Comparison of ENCODE assay signal across 15 mouse cellular contexts in the genomic region with DNA sequence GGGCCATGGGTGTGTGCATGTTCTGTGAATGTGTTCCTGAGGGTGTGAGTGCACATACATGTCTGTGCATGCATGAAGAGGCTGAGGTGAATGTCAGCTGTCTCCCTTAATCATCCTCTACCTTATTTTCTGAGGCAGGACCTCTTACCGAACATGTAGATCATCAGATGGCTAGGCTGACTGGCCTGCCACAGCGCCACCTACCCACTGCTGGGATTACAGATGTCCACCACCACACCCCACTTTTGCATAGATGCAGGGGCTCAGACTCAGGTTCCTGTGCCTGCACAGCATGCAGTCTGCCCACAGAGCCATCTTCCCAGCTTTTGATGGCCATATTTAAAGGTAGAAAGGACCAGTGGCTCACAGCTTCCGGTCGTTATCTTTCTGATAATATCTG.
DNase-seq lines count a peak whose midpoint lies in the region; TF ChIP-seq lines count a peak whose summit lies in the region.
"Had no signal": no experiment of that assay in that cellular context is flagged by ENCODE, and none has a peak within 500 bp of the region (broad histone marks: within the 10 kb centered on the region; RNA-seq: fewer than 3 reads in every experiment).

No protein-coding gene starts in this region.

- H3K79me2 ChIP-seq in MEL (ENCODE audit: control insufficient read depth, insufficient read depth, low read length, poor library complexity) = no peaks in the 10 kb centered on the region

- no peak overlapping the region for H3K27ac ChIP-seq in thymus, adult 2 months (ENCODE audit: control insufficient read depth, insufficient read depth, low read length)
- H3K27ac ChIP-seq in MEL (ENCODE audit: control insufficient read depth, low read depth, low read length) = no peak overlapping the region
- H3K27ac ChIP-seq: forebrain, embryonic 13.5 days; hindbrain, embryonic 14.5 days; liver, embryonic 15.5 days; midbrain, embryonic 12.5 days had no signal

- WGBS in thymus, adult 2 months = 61% methylated on average over 4 of the region's 4 CpGs

- H3K4me1 ChIP-seq in thymus, adult 2 months (replicated peaks; ENCODE audit: control insufficient read depth, insufficient read depth, low read length) = no peaks in the 10 kb centered on the region
- no peaks in the 10 kb centered on the region for H3K4me1 ChIP-seq in MEL (ENCODE audit: control insufficient read depth in 1 of 2, insufficient read depth in 2 of 2, low read length in 2 of 2)
- H3K4me1 ChIP-seq: forebrain, embryonic 13.5 days; liver, embryonic 15.5 days; midbrain, embryonic 12.5 days had no signal

- no peak for TF ChIP-seq POLR2A in thymus, adult 2 months (IDR thresholded peaks at IDR 0.05; ENCODE audit: control insufficient read depth, extremely low read depth, insufficient read depth, low read length, poor library complexity)
- TF ChIP-seq POLR2A in MEL (IDR thresholded peaks at IDR 0.05; ENCODE audit: control insufficient read depth in 1 of 2, insufficient read depth in 1 of 2, low read depth in 1 of 2, low read length in 2 of 2, poor library complexity in 1 of 2) = no peak

- H3K27me3 ChIP-seq in thymus, adult 2 months (ENCODE audit: control insufficient read depth, insufficient read depth, low read length) = no peaks in the 10 kb centered on the region
- H3K27me3 ChIP-seq in MEL (ENCODE audit: control insufficient read depth in 1 of 2, insufficient read depth in 2 of 2, low read length in 2 of 2) = peaks cover 7 to 14% of the 10 kb centered on the region in 2 experiments; a peak in 3 of 4 replicates
- H3K27me3 ChIP-seq in splenic B cell, adult 2 months (ENCODE audit: control insufficient read depth, insufficient read depth, low read length, poor library complexity, severe bottlenecking) = no peaks in the 10 kb centered on the region
- H3K27me3 ChIP-seq: forebrain, embryonic 13.5 days; liver, embryonic 15.5 days; midbrain, embryonic 12.5 days had no signal

- H3K4me3 ChIP-seq in thymus, adult 2 months (ENCODE audit: control insufficient read depth, insufficient read depth, low read length) = no peak overlapping the region
- no peak overlapping the region for H3K4me3 ChIP-seq in MEL (ENCODE audit: control insufficient read depth in 1 of 2, insufficient read depth in 1 of 2, low read depth in 2 of 2, low read length in 2 of 2)
- H3K4me3 ChIP-seq: forebrain, embryonic 13.5 days; liver, embryonic 15.5 days; midbrain, embryonic 12.5 days had no signal

- TF ChIP-seq CTCF in thymus, adult 2 months (IDR thresholded peaks at IDR 0.05; ENCODE audit: borderline replicate concordance, control insufficient read depth, extremely low read depth, insufficient read depth, low read length, poor library complexity) = no peak
- peak; percentile 33 to 54 (median 39) for TF ChIP-seq CTCF in MEL (IDR thresholded peaks at IDR 0.05 in 2 of 3, conservative IDR thresholded peaks at IDR 0.05 in 1 of 3; ENCODE audit: control insufficient read depth in 1 of 3, insufficient read depth in 1 of 3, low read depth in 2 of 3, low read length in 3 of 3, poor library complexity in 1 of 3, severe bottlenecking in 1 of 3)

- H3K9ac ChIP-seq in MEL (ENCODE audit: control insufficient read depth, low read depth, low read length, poor library complexity, severe bottlenecking) = no peak overlapping the region
- H3K9ac ChIP-seq: forebrain, embryonic 13.5 days; hindbrain, embryonic 14.5 days; liver, embryonic 15.5 days; midbrain, embryonic 12.5 days had no signal

- no peaks in the 10 kb centered on the region for H3K9me3 ChIP-seq in MEL (replicated peaks; ENCODE audit: insufficient read depth, low read length)
- H3K9me3 ChIP-seq: forebrain, embryonic 13.5 days; liver, embryonic 15.5 days; midbrain, embryonic 12.5 days had no signal

- no peak; the same call in 1 of the 2 replicates for TF ChIP-seq RAD21 in MEL (IDR thresholded peaks at IDR 0.05; ENCODE audit: low read depth, low read length)

- no peaks in the 10 kb centered on the region for H3K36me3 ChIP-seq in thymus, adult 2 months (ENCODE audit: control insufficient read depth, insufficient read depth, low read length)
- H3K36me3 ChIP-seq in MEL (ENCODE audit: control insufficient read depth in 1 of 2, insufficient read depth in 2 of 2, low read length in 2 of 2) = no peaks in the 10 kb centered on the region
- H3K36me3 ChIP-seq in splenic B cell, adult 2 months (ENCODE audit: control insufficient read depth, insufficient read depth, low read length, poor library complexity, severe bottlenecking) = no peaks in the 10 kb centered on the region
- H3K36me3 ChIP-seq: liver, embryonic 15.5 days; midbrain, embryonic 12.5 days had no signal

- DNase-seq in kidney, postnatal 10 days = peak; percentile 27
- DNase-seq in kidney, adult 18-20 months = no peak
- DNase-seq in thymus, adult 2 months = peak; percentile 13
- DNase-seq in thymus, postnatal 0 days (ENCODE audit: low spot score) = no peak
- DNase-seq in MEL (ENCODE audit: low read depth, low spot score) = peak; percentile 11
- peak; percentile 35 for DNase-seq in splenic B cell, adult 2 months (ENCODE audit: low read depth, low spot score)
- DNase-seq in layer of hippocampus, postnatal 14 days (ENCODE audit: low spot score in 2 of 2) = no peak
- DNase-seq in gastrocnemius, adult 18-20 months (ENCODE audit: low spot score) = no peak
- DNase-seq: cerebellum, postnatal 14 days; gastrocnemius, postnatal 14 days; right cerebral cortex, postnatal 4 days had no signal

- no peak for TF ChIP-seq EP300 in MEL (IDR thresholded peaks at IDR 0.05; ENCODE audit: low read depth in 1 of 2, low read length in 2 of 2)

TF ChIP-seq in MEL, 35 proteins besides CTCF, POLR2A, EP300 and RAD21:
- TF ChIP-seq NELFE (IDR thresholded peaks at IDR 0.05; ENCODE audit: low read depth, low read length) = no peak
- no peak for TF ChIP-seq ZMIZ1 (IDR thresholded peaks at IDR 0.05; ENCODE audit: low read depth, low read length)
- no peak for TF ChIP-seq GATA1 (IDR thresholded peaks at IDR 0.05; ENCODE audit: low read depth, low read length)
- no peak; the same call in 1 of the 2 replicates for TF ChIP-seq SMC3 (IDR thresholded peaks at IDR 0.05; ENCODE audit: low read depth, low read length)
- no peak for TF ChIP-seq MEF2A (IDR thresholded peaks at IDR 0.05; ENCODE audit: extremely low read depth, insufficient replicate concordance, low read depth, low read length, poor library complexity, severe bottlenecking)
- no peak for TF ChIP-seq RCOR1 (IDR thresholded peaks at IDR 0.05; ENCODE audit: low read depth, low read length)
- TF ChIP-seq TCF12 (IDR thresholded peaks at IDR 0.05; ENCODE audit: low read depth, low read length) = no peak
- TF ChIP-seq MAFK (IDR thresholded peaks at IDR 0.05; ENCODE audit: borderline replicate concordance, low read depth, low read length) = no peak
- no peak for TF ChIP-seq ETS1 (IDR thresholded peaks at IDR 0.05; ENCODE audit: low read depth, low read length)
- no peak for TF ChIP-seq POLR2AphosphoS2 (IDR thresholded peaks at IDR 0.05; ENCODE audit: low read length)
- no peak for TF ChIP-seq USF1 (IDR thresholded peaks at IDR 0.05; ENCODE audit: low read depth, low read length)

Comparison
In these comparisons a context has a peak if more than half of its experiments do, and no peak if none do; other contexts are left out.
1. DNase-seq: peak in kidney, postnatal 10 days (single experiment), thymus, adult 2 months (single experiment), MEL (single experiment) and splenic B cell, adult 2 months (single experiment); none in kidney, adult 18-20 months (single experiment), thymus, postnatal 0 days (single experiment), layer of hippocampus, postnatal 14 days (0 of 2) and gastrocnemius, adult 18-20 months (single experiment).